Mouse (Mus musculus) embryo, embryonic 9.5 days (tissue): Measurements from ENCODE around the gene Wdr35.
A peak's percentile ranks its signal among the peaks of the same experiment; 100 is the strongest.
"Not testable (repeated sequence)": the region's sequence is repeated elsewhere in the genome, so short reads cannot be mapped to it uniquely, and the experiment has no call there.

ENCODE experiments used
- DNase-seq: peaks from one replicate; pipeline ENCODE4 v3.0.0-alpha.2; 2017; ENCODE audit errors: extremely low spot score

Wdr35 gene

GRCm38 (mm10) chr12:9007146-9007545 is 33.5 kb downstream of the Wdr35 start:
- no peak for DNase-seq

GRCm38 (mm10) chr12:9007811-9008210 is 34.1 kb downstream of the Wdr35 start:
- DNase-seq: no peak

- no peak for DNase-seq
Observed at GRCm38 (mm10) chr12:9010311-9010710, 36.6 kb downstream of the Wdr35 start.

- no peak for DNase-seq
Observed at GRCm38 (mm10) chr12:9016376-9016775, 42.7 kb downstream of the Wdr35 start.

GRCm38 (mm10) chr12:9020431-9020830 is 46.7 kb downstream of the Wdr35 start:
- no peak for DNase-seq

- no peak for DNase-seq
Observed at GRCm38 (mm10) chr12:9020986-9021385, 47.3 kb downstream of the Wdr35 start.

- no peak for DNase-seq
Observed at GRCm38 (mm10) chr12:9023031-9023430, 49.3 kb downstream of the Wdr35 start.

GRCm38 (mm10) chr12:9024071-9024470 is 50.4 kb downstream of the Wdr35 start:
- DNase-seq: no peak

GRCm38 (mm10) chr12:9024736-9025135 is 51.0 kb downstream of the Wdr35 start:
- no peak for DNase-seq

GRCm38 (mm10) chr12:9026843-9027242 is 53.2 kb downstream of the Wdr35 start:
- DNase-seq: no peak

- DNase-seq: not testable (repeated sequence)
Observed at GRCm38 (mm10) chr12:9028816-9029215, 55.1 kb downstream of the Wdr35 start.

GRCm38 (mm10) chr12:9029506-9029887 is 55.8 kb downstream of the Wdr35 start:
- DNase-seq: peak; percentile 22

- peak; percentile 96 for DNase-seq
Observed at GRCm38 (mm10) chr12:9029888-9030723, 56.4 kb downstream of the Wdr35 start, which contains the start of gene Ttc32. Gene Ttc32 (plus strand): TSS chr12:9029997.

- DNase-seq: no peak
Observed at GRCm38 (mm10) chr12:9031166-9031565, 57.5 kb downstream of the Wdr35 start.

- no peak for DNase-seq
Observed at GRCm38 (mm10) chr12:9033140-9033539, 59.4 kb downstream of the Wdr35 start.

- no peak for DNase-seq
Observed at GRCm38 (mm10) chr12:9036409-9036808, 62.7 kb downstream of the Wdr35 start.

- DNase-seq: no peak
Observed at GRCm38 (mm10) chr12:9040177-9040576, 66.5 kb downstream of the Wdr35 start.

GRCm38 (mm10) chr12:9040686-9041085 is 67.0 kb downstream of the Wdr35 start:
- DNase-seq: no peak

GRCm38 (mm10) chr12:9042316-9042715 is 68.6 kb downstream of the Wdr35 start:
- DNase-seq: no peak

- no peak for DNase-seq
Observed at GRCm38 (mm10) chr12:9042759-9043158, 69.1 kb downstream of the Wdr35 start.

- no peak for DNase-seq
Observed at GRCm38 (mm10) chr12:9044666-9045065, 71.0 kb downstream of the Wdr35 start.

GRCm38 (mm10) chr12:9046674-9047073 is 73.0 kb downstream of the Wdr35 start:
- DNase-seq: no peak

- DNase-seq: no peak
Observed at GRCm38 (mm10) chr12:9048090-9048489, 74.4 kb downstream of the Wdr35 start.

- DNase-seq: no peak
Observed at GRCm38 (mm10) chr12:9050824-9051223, 77.1 kb downstream of the Wdr35 start.
